Mouse (Mus musculus) cortical plate, adult 2 months (tissue): ENCODE measurements at regions not wholly inside any gene's neighbourhood (a gene's known extent, or its start where the extent isn't known, plus 50 kb on each side); places are given as distances from the start of the nearest gene placed in this dataset.

Experiments
- CTCF ChIP-seq: fragments of 200-500 bp; IDR thresholded peaks from 2 replicates; pipeline ENCODE4 v1.5.1; 2011; ENCODE audit warnings: mild to moderate bottlenecking, control low read depth, low read length; ENCODE audit not compliant: insufficient read depth; ENCODE audit errors: extremely low read depth
- POLR2A ChIP-seq: fragments of 200-500 bp; IDR thresholded peaks from 2 replicates; pipeline ENCODE4 v1.6.1; 2011; ENCODE audit warnings: mild to moderate bottlenecking, low read length, control low read depth; ENCODE audit not compliant: insufficient read depth; ENCODE audit errors: extremely low read depth

GRCm38 (mm10) chr9:61627801-61628574 is 255.8 kb downstream of the Tle3 start:
- no peak for TF ChIP-seq CTCF
- no peak for TF ChIP-seq POLR2A
